In the genomic region with DNA sequence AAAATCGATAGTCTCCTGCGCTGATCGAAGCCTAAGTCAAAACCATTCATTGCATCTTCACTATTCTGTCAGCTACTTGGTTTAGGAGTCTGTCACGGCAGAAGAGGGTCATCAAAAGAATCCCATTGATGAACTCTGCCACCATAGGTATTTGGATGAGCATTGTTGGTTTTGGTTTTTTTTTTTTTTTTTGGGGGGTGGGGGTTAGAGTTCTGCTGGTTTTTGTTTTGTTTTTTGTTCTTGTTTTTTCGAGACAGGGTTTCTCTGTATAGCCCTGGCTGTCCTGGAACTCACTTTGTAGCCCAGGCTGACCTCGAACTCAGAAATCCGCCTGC, we compare ENCODE assay signal across 8 mouse cellular contexts. TPM values are rescaled to one million over a fixed set of nuclear protein-coding genes. Genes with fewer than 3 reads are reported as not detected.
DNase-seq lines count a peak whose midpoint lies in the region; ATAC-seq and TF ChIP-seq lines count a peak whose summit lies in the region.

No protein-coding gene starts in this region.

- no peak for ATAC-seq in liver, embryonic 13.5 days (ENCODE audit: low read depth)
- no peak for ATAC-seq in megakaryocyte-erythroid progenitor cell, adult 5-6 weeks (replicated peaks; ENCODE audit: low FRiP score, low TSS enrichment, poor library complexity, severe bottlenecking)

- no peak for TF ChIP-seq POLR2A in testis, adult 2 months (IDR thresholded peaks at IDR 0.05; ENCODE audit: control insufficient read depth, low read depth, low read length)

- H3K27ac ChIP-seq in gastrocnemius, adult 2 months: no peak overlapping the region
- H3K27ac ChIP-seq in testis, adult 2 months (ENCODE audit: control insufficient read depth, insufficient read depth, low read depth, low read length): peak overlapping the region; percentile 59
- H3K27ac ChIP-seq in liver, embryonic 13.5 days: no peak overlapping the region

- no peak for DNase-seq in gastrocnemius, adult 2 months
- no peak for DNase-seq in gastrocnemius, adult 8-10 months (ENCODE audit: low spot score in 2 of 2)
- no peak for DNase-seq in testis, postnatal 14 days (ENCODE audit: low spot score)
- DNase-seq in liver, embryonic 13.5 days: no peak
- DNase-seq in urinary bladder, postnatal 36 days (ENCODE audit: low spot score in 2 of 2): no peak
- DNase-seq in thymus, adult 18-20 months: no peak

- peak overlapping the region; percentile 86 for H3K4me3 ChIP-seq in gastrocnemius, adult 2 months
- peak overlapping the region; percentile 97 for H3K4me3 ChIP-seq in testis, adult 2 months (ENCODE audit: control insufficient read depth, low read depth, low read length)
- H3K4me3 ChIP-seq in liver, embryonic 13.5 days (replicated peaks): peak overlapping the region; percentile 100

- H3K9ac ChIP-seq in liver, embryonic 13.5 days: peak overlapping the region; percentile 97

- no peak for TF ChIP-seq CTCF in gastrocnemius, adult 2 months (IDR thresholded peaks at IDR 0.05)
- no peak for TF ChIP-seq CTCF in testis, adult 2 months (IDR thresholded peaks at IDR 0.05; ENCODE audit: control insufficient read depth, insufficient read depth, insufficient replicate concordance, low read depth, low read length)

- intact Hi-C loops in gastrocnemius, adult 2 months (cut with DNase I): no loop called here

- H3K9me3 ChIP-seq in liver, embryonic 13.5 days (replicated peaks): 0 out of 2 replicates have a peak, but pooled peaks cover 4% of the 10 kb centered on the region

- no peaks in the 10 kb centered on the region; the same call in 1 of the 2 replicates for H3K4me1 ChIP-seq in testis, adult 2 months (ENCODE audit: control insufficient read depth, insufficient read depth, low read length)
- H3K4me1 ChIP-seq in liver, embryonic 13.5 days (replicated peaks): peaks cover 34% of the 10 kb centered on the region

- H3K27me3 ChIP-seq in testis, adult 2 months (ENCODE audit: control insufficient read depth, insufficient read depth, low read length): no peaks in the 10 kb centered on the region
- H3K27me3 ChIP-seq in liver, embryonic 13.5 days: no peaks in the 10 kb centered on the region

- H3K36me3 ChIP-seq in testis, adult 2 months (ENCODE audit: control insufficient read depth, insufficient read depth, low read length): no peaks in the 10 kb centered on the region
- H3K36me3 ChIP-seq in liver, embryonic 13.5 days: no peaks in the 10 kb centered on the region; the same call in 1 of the 2 replicates

- peak overlapping the region; percentile 88 for H3K4me2 ChIP-seq in liver, embryonic 13.5 days

- WGBS in liver, embryonic 13.5 days (ENCODE audit: insufficient replicate concordance): 28% methylated on average over 7 of the region's 7 CpGs

RNA-seq across cellular contexts. Expression of a gene that starts 0.3 kb away (rescaled TPM):
- total RNA-seq in gastrocnemius, adult 2 months (2021): 10 to 100 TPM; 13.8 to 17.2 TPM
- total RNA-seq in gastrocnemius, adult 8-10 months (2022): 10 to 100 TPM; 15.1 to 19.8 (median 15.9) TPM
- 11.7 and 11.9 TPM in 2 replicates for polyA plus RNA-seq in testis, adult 2 months (2012; rRNA removed)
- 40.7 and 46.7 TPM in 2 replicates for polyA plus RNA-seq in liver, embryonic 13.5 days (2015; fragmentation: Nextera tagmentation; extraction: Ambion mirVana)
- total RNA-seq in megakaryocyte-erythroid progenitor cell, adult 5-6 weeks (2014; fragmentation: Nextera tagmentation): 62.4 and 67.1 TPM in 2 replicates
- 53.6 and 60.1 TPM in 2 replicates for total RNA-seq in megakaryocyte-erythroid progenitor cell, adult 5-6 weeks (2017)

RNA-seq across cellular contexts. Expression of a gene that starts 9.8 kb away (rescaled TPM):
- total RNA-seq in gastrocnemius, adult 2 months (2021): 1 to 10 TPM; 6.3 to 6.9 TPM
- total RNA-seq in gastrocnemius, adult 8-10 months (2022): 1 to 10 TPM; 5.2 to 8.0 (median 6.7) TPM
- 5.2 and 6.1 TPM in 2 replicates for polyA plus RNA-seq in testis, adult 2 months (2012; rRNA removed)
- 23.9 and 27.7 TPM in 2 replicates for polyA plus RNA-seq in liver, embryonic 13.5 days (2015; fragmentation: Nextera tagmentation; extraction: Ambion mirVana)
- total RNA-seq in megakaryocyte-erythroid progenitor cell, adult 5-6 weeks (2014; fragmentation: Nextera tagmentation): 31.6 and 38.6 TPM in 2 replicates
- 37.3 and 55.3 TPM in 2 replicates for total RNA-seq in megakaryocyte-erythroid progenitor cell, adult 5-6 weeks (2017)
